8 mouse cellular contexts compared by ENCODE assay signal in the genomic region with DNA sequence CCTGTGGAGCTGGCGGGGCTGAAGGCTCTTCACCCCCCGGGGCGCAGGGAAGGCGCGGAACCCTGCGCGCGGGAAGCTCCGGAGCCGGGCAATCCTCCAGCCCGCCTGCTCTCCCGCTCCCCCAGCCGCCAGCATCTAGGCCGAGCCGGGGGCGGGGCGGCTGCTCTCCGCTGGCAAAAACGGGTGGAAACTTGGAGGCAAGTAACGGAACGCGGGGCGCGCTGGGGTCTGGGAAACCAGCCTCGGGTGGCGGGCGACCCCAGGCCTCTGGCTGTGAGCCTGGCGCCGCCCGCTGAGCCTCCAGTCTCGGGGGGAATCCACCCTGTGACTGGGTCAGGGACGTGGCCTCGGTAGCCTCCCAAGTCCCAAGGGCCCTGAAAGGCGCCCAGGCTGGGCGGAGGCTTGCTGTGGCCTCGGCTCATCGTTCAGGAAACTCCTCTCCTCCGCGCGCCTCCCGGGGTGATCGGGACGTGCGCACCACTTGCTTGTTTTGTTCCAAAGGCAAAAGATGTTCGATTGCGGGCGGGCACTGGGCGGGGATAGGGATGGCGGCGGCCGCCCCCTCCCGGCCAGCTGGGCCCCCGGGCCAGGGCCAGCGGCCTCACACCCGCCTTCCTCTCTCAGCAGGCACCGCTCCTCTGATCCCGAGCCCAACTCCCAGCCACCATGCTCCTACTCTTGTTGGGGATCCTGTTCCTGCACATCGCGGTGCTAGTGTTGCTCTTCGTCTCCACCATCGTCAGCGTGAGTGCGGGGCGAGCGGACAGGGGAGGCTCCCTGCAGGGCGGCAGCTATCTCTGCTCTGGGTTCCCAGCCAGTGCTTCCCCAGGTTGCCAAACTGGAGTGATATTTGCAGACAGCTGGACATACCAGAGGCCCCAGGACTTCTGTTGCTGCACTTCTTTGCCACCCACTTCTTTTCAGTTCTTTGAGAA. TPM values are rescaled to one million over a fixed set of nuclear protein-coding genes. Genes with fewer than 3 reads are reported as not detected.
DNase-seq lines count a peak whose midpoint lies in the region; ATAC-seq and TF ChIP-seq lines count a peak whose summit lies in the region.

No protein-coding gene starts in this region.

- DNase-seq in 3134 (ENCODE audit: extremely low read depth, insufficient read length, low spot score), result peak; percentile 89
- DNase-seq in adrenal gland, postnatal 25 days, result peak; percentile 83
- DNase-seq in heart, postnatal 0 days (ENCODE audit: low spot score), result peak; percentile 68
- peak; percentile 83 to 88 for DNase-seq in kidney, postnatal 4 days
- peak; percentile 89 for DNase-seq in ovary, adult 18-20 months (ENCODE audit: low spot score)

- ATAC-seq in forebrain, embryonic 13.5 days, result peak; percentile 43
- peak; percentile 25 for ATAC-seq in heart, postnatal 0 days (ENCODE audit: insufficient read depth, low read depth)
- ATAC-seq in liver, embryonic 16.5 days (ENCODE audit: low read depth), result peak; percentile 82
- ATAC-seq in megakaryocyte progenitor cell, adult 5-6 weeks (replicated peaks; ENCODE audit: poor library complexity), result no peak

- no peak overlapping the region for H3K27ac ChIP-seq in forebrain, embryonic 13.5 days
- H3K27ac ChIP-seq in heart, postnatal 0 days (ENCODE audit: low read depth), result peak overlapping the region; percentile 90
- H3K27ac ChIP-seq in liver, embryonic 16.5 days (ENCODE audit: low read length), result peak overlapping the region; percentile 72

- H3K9me3 ChIP-seq in forebrain, embryonic 13.5 days (replicated peaks), result no peaks in the 10 kb centered on the region
- no peaks in the 10 kb centered on the region for H3K9me3 ChIP-seq in heart, postnatal 0 days (replicated peaks; ENCODE audit: control insufficient read depth, low read length)
- H3K9me3 ChIP-seq in liver, embryonic 16.5 days (replicated peaks; ENCODE audit: control insufficient read depth, low read length), result no peaks in the 10 kb centered on the region

- under 1% methylated on average over 66 of the region's 66 CpGs for WGBS in forebrain, embryonic 13.5 days
- WGBS in heart, postnatal 0 days, result under 1% methylated on average over 58 of the region's 66 CpGs
- WGBS in liver, embryonic 16.5 days (ENCODE audit: insufficient replicate concordance), result 1% methylated on average over 65 of the region's 66 CpGs

- peak overlapping the region; percentile 98 for H3K4me2 ChIP-seq in forebrain, embryonic 13.5 days
- H3K4me2 ChIP-seq in heart, postnatal 0 days (ENCODE audit: low read depth, low read length), result peak overlapping the region; percentile 95
- peak overlapping the region; percentile 55 for H3K4me2 ChIP-seq in liver, embryonic 16.5 days (ENCODE audit: low read depth, low read length)

- TF ChIP-seq EP300 in heart, postnatal 0 days (IDR thresholded peaks at IDR 0.05; ENCODE audit: low read depth), result no peak

- H3K9ac ChIP-seq in forebrain, embryonic 13.5 days, result peak overlapping the region; percentile 67
- H3K9ac ChIP-seq in heart, postnatal 0 days (replicated peaks; ENCODE audit: low read depth, low read length), result peak overlapping the region; percentile 88
- peak overlapping the region; percentile 50 for H3K9ac ChIP-seq in liver, embryonic 16.5 days (ENCODE audit: low read depth, low read length)

- peak overlapping the region; percentile 54 for H3K4me3 ChIP-seq in forebrain, embryonic 13.5 days
- peak overlapping the region; percentile 77 for H3K4me3 ChIP-seq in heart, postnatal 0 days (ENCODE audit: low read depth, low read length)
- peak overlapping the region; percentile 53 for H3K4me3 ChIP-seq in liver, embryonic 16.5 days (ENCODE audit: low read depth, low read length)

- H3K27me3 ChIP-seq in forebrain, embryonic 13.5 days, result peaks cover 75% of the 10 kb centered on the region
- no peaks in the 10 kb centered on the region for H3K27me3 ChIP-seq in heart, postnatal 0 days (ENCODE audit: control insufficient read depth, insufficient read depth, low read length)
- H3K27me3 ChIP-seq in liver, embryonic 16.5 days (ENCODE audit: control insufficient read depth, insufficient read depth, low read depth, low read length), result peaks cover 60% of the 10 kb centered on the region

- TF ChIP-seq CTCF in heart, postnatal 0 days (IDR thresholded peaks at IDR 0.05; ENCODE audit: low read depth), result no peak

- H3K4me1 ChIP-seq in forebrain, embryonic 13.5 days, result peaks cover 31% of the 10 kb centered on the region
- H3K4me1 ChIP-seq in heart, postnatal 0 days (ENCODE audit: control insufficient read depth, insufficient read depth), result peaks cover 43% of the 10 kb centered on the region
- no peaks in the 10 kb centered on the region for H3K4me1 ChIP-seq in liver, embryonic 16.5 days (ENCODE audit: control insufficient read depth, low read depth, low read length)

- H3K36me3 ChIP-seq in forebrain, embryonic 13.5 days (ENCODE audit: poor library complexity, severe bottlenecking), result no peaks in the 10 kb centered on the region
- H3K36me3 ChIP-seq in heart, postnatal 0 days (replicated peaks; ENCODE audit: control insufficient read depth, insufficient read depth, low read length), result peaks cover 27% of the 10 kb centered on the region
- H3K36me3 ChIP-seq in liver, embryonic 16.5 days (ENCODE audit: control insufficient read depth, insufficient read depth), result no peaks in the 10 kb centered on the region

RNA-seq across cellular contexts. Expression of a gene that starts 4.0 kb away (rescaled TPM):
- total RNA-seq in adrenal gland, postnatal 25 days (2021), result 161 and 162 TPM in 2 replicates
- polyA plus RNA-seq in forebrain, embryonic 13.5 days (2015; fragmentation: Nextera tagmentation; extraction: Ambion mirVana), result 12.1 and 12.7 TPM in 2 replicates
- total RNA-seq in heart, postnatal 0 days (2014; rRNA removed; ENCODE audit: low replicate concordance), result 94.4 and 128 TPM in 2 replicates
- 62.1 and 63.3 TPM in 2 replicates for polyA plus RNA-seq in heart, postnatal 0 days (2015; fragmentation: Nextera tagmentation; extraction: Ambion mirVana)
- 24.7 and 28.9 TPM in 2 replicates for polyA plus RNA-seq in liver, embryonic 16.5 days (2015; fragmentation: Nextera tagmentation; extraction: Ambion mirVana)
- total RNA-seq in megakaryocyte progenitor cell, adult 5-6 weeks (2015), result not detected in 2 replicates
- not detected in 2 replicates for total RNA-seq in megakaryocyte progenitor cell, adult 5-6 weeks (2017)

Comparison
In these comparisons a context has a peak if more than half of its experiments do, and no peak if none do; other contexts are left out.
1. RNA of a gene that starts 4.0 kb away (total RNA-seq): 161 to 162 TPM in adrenal gland, postnatal 25 days and 94.4 to 128 TPM in heart, postnatal 0 days; not detected in megakaryocyte progenitor cell, adult 5-6 weeks; every median in the first group is over 10 times any median in the second.
2. Peak in every context shown above with its lines, with median percentiles within 50 percentile points of each other: DNase-seq, H3K4me2 ChIP-seq, H3K4me3 ChIP-seq and H3K9ac ChIP-seq.